Mouse (Mus musculus): Measurements from ENCODE around the gene Pde4dip. TPM values are rescaled to one million over a fixed set of nuclear protein-coding genes. Genes with fewer than 3 reads are reported as not detected.
A peak's percentile ranks its signal among the peaks of the same experiment; 100 is the strongest.

Pde4dip gene
- total RNA-seq, 2 experiments from 2014 or later, result 1,617 to 1,852 TPM

- DNase-seq, result no peak
These were observed 44.2 kb downstream of the Pde4dip start for GRCm38 (mm10) chr3:97844163-97844820.

- DNase-seq, result no peak
These were observed 45.9 kb downstream of the Pde4dip start for GRCm38 (mm10) chr3:97842641-97843040.

DNA sequence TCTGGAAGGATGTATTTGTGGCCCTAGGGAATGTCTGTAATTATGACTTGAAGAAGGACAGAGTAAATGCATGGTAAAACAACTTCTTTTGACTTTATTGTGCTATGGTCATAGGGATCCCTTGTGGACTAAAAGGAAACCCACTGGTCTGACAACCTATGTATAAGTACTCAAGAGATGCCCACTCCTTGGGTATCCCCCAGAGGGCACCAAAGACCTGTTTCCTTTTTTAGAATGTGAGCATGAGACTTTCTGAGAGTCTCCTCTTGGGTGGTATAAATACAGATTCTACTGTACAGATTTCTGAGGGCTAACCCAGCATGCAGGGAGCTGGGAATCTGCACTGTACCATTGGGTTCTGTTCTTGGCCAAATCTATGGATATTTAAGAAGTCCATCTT lies 48.1 kb downstream of the Pde4dip start:
- peak in 1 of 2 experiments; percentile 35 for DNase-seq

GRCm38 (mm10) chr3:97835888-97836287 lies 52.6 kb downstream of the Pde4dip start:
- peak in 1 of 2 experiments; percentile 20 for DNase-seq

- DNase-seq, result no peak
These were observed 53.9 kb downstream of the Pde4dip start for GRCm38 (mm10) chr3:97834625-97835024.

GRCm38 (mm10) chr3:97831564-97832320 lies 56.8 kb downstream of the Pde4dip start:
- no peak for DNase-seq

- DNase-seq, result no peak
These were observed 57.9 kb downstream of the Pde4dip start for GRCm38 (mm10) chr3:97830622-97831021.

DNA sequence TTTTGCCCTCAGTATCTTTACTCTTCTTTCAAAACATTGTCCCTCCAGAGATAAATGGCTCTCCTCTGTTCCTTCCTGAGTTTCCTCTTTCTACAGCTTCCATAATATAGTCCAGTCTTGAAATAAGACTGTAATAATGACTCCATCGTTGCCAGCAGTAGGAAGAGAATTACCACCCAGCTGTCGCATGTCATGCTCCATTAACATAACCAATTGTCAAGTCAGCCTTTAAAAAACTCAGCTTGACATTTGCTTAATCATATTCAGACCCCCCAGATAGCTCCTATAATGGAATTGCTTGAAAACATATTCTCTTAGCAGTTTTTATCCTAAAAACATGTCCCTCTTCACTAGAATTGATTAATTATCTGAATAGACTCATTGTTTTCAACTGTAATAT lies 58.4 kb downstream of the Pde4dip start:
- no peak for DNase-seq

- DNase-seq, result no peak
These were observed 60.2 kb downstream of the Pde4dip start for GRCm38 (mm10) chr3:97828286-97828685.

DNA sequence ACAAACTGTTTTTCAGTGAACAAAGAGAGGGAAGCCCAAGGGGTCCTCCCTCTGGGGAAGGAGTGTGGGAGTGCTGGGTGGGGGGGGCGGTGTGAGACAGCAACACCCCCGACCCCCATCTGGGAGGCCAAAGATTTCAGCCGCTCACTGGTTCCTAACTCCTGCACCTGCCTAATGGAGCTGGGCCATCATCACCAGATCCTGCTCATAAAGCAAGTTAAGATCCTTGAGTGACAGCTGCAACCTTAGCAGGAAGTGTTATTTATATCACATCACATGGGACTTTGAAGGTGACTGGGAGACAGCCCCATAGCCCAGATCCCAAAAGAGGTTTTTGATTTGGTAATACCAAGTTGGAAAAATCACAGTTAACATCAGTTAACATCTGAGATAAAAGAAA lies 63.3 kb downstream of the Pde4dip start:
- peak; percentile 46 to 48 for DNase-seq

DNA sequence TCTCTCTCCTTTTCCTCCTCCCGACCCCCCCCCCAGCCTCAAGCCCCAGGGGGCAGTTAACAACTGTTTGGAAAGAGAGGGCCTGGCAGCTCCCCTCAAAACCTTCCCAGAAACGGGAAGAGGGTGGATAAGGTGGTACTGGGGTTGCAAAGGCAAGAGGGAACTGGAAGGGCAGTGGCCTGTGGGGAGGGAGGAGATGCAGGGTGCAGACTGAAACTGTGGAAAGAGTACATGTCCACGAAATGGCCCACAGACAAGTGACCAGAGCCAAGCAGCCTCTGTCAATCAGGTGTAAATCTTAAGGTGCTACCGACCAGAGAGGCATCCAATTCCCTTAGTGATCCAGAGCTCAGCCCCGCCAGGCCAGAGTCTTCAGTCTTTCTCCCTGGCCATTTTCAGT lies 63.8 kb downstream of the Pde4dip start:
- peak in 1 of 2 experiments; percentile 49 for DNase-seq

DNA sequence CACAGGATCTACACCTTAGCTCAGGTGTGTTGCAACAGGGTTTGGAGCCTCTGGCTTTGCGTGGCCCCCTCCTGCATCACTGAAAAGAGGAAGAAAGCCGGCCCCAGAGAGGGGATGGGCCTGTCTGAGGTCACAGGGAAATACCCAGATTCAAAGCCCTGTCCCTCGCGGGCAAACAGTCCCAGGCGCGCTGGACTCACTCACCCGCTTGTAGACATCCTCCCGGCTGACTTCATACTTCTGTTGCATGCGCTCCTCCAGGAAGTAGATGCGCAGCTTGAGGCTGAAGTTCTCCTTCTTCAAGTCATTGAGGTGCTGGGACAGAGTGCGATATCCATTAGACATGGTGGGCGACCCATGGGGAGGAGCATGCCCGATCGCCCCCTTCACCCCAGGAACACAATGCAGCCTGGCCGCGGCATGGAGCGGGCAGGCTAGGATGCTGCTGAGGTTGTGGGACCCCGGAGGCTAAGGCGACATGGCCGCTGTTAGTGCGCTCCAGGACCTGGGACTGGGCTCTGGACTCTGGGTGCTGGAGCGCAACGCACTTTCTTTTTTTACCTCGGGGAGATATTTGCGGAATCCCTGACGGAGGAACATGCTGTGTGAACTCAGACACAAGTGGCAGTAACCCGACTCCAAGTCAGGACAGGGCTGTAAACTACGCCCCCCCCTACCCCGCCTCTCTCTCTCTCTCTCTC lies 64.3 kb downstream of the Pde4dip start:
- peak; percentile 71 to 78 for DNase-seq

- peak in 1 of 2 experiments; percentile 30 for DNase-seq
These were observed 65.1 kb downstream of the Pde4dip start for GRCm38 (mm10) chr3:97823438-97823837.

DNA sequence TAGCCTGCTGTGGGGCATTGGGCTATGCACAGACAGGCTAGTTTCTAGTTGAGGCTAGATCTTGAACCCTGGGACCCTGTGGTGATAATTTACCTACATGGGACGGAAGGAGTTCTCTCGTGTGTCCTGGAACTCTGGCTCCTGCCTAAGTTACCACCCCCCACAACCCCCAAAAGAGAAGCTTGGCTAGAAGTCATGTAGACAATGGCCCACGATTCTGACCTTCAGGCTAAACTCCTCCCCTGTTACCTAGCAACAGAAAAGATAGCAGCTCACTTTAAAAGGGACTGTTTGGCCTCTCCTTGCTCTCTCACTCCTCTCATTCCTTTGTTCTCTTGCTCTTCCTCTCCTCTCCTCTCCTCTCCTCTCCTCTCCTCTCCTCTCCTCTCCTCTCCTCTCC lies 69.5 kb downstream of the Pde4dip start:
- DNase-seq, result peak in 1 of 2 experiments; percentile 23

DNA sequence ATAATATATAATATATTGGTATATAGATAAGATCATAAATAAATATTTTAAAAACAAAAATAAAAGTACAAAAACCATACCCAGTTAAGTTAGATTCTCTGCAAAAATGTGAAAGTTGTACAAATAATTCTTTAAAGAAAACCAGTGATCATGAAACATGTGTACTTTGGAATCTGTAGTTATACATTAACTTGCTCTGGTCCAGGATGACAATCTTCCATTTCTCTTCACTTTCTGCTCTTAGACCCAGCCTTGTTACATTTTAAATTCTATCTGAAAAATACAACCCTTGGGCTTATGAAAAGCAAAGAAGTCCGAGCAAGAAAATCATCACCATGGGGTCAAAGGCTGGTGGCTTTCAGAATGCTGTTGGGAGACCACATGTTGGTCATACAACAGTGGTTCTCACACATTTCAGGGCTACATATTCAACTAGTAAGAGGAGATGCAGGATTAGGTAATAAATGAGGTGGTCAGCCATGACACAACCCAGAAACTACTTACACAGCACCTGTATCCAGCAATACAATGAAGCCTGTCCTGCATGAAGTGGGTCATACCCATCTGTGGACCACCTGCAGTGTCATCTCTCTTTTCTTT lies 70.0 kb downstream of the Pde4dip start:
- no peak for DNase-seq

GRCm38 (mm10) chr3:97811651-97812399 lies 76.7 kb downstream of the Pde4dip start:
- peak; percentile 53 to 67 for DNase-seq

GRCm38 (mm10) chr3:97811158-97811557 lies 77.3 kb downstream of the Pde4dip start:
- no peak for DNase-seq

GRCm38 (mm10) chr3:97810334-97810733 lies 78.2 kb downstream of the Pde4dip start:
- DNase-seq, result peak; percentile 75 to 85

DNA sequence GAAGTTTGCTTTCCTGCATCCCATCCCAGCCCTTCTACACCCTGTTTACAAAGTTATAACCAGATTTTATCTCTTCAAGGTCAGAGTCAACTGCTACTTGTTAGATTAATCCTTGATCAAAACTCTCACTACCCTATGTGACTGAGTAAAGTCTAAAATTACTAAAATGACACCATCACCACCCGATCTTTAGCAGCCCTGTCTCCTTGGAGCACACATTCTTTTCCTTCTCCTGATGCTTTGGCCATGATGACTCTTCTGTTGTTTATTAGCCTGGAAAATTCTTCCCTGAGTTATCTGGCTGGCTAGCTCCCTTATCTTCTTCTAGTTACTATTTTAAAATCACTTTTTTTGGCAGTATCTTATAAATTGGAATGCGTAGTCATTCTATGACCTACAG lies 82.9 kb downstream of the Pde4dip start:
- DNase-seq, result peak; percentile 18 to 29

GRCm38 (mm10) chr3:97803675-97804074 lies 84.8 kb downstream of the Pde4dip start:
- peak in 1 of 2 experiments; percentile 15 for DNase-seq

- DNase-seq, result peak in 1 of 2 experiments; percentile 24
These were observed 85.6 kb downstream of the Pde4dip start for GRCm38 (mm10) chr3:97802927-97803326.

DNA sequence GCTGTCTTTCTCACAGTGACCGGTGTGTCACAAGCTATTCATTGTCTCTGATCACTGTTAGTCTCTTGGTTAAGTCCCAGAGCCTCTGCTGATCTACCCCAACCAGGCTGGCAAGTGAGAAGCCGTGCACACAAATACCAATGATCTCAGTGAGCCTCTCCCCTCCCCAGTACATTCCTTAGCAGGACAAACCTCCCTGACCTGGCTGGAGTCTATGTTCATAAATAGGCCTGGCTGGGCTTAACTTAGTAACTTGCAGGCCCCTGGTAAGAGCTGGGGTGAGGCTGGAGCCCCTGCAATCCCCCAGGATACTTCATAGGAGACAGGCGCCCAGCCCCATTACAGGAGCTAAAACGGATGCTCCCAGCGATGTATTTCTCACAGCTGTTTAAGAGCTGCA lies 86.2 kb downstream of the Pde4dip start:
- DNase-seq, result peak; percentile 61 to 85

All from heart, adult 18-20 months (tissue).